Mouse (Mus musculus) telencephalon, adult 2 months (tissue): ENCODE data around the gene Ndufaf2.
A peak's percentile ranks its signal among the peaks of the same experiment; 100 is the strongest.

Experiments used
- DNase-seq: peaks from one replicate; pipeline ENCODE4 v3.0.0-alpha.2; 2011; ENCODE audit warnings: low read depth, low spot score

The Ndufaf2 gene

GRCm38 (mm10) chr13:108086036-108086435 lies 72.4 kb downstream of the Ndufaf2 start:
- DNase-seq: peak; percentile 21

DNA sequence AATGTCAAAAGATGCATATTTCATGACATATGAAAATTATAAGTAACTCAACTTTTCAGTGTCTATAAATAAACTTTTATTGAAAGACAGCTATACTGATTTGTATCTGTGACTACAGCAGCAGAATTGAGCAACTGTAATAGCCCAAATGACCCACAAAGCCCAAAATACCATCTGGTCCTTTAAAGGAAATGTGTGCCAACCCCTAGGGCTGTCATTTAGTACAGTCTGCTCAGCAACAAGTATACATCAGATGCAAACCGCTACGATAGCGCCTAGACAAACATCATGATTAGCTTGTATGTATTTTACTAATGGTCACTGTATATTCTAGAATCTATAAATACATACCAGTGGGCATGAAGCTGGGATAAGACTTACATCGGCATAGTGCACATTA lies 74.3 kb downstream of the Ndufaf2 start:
- no peak for DNase-seq

GRCm38 (mm10) chr13:108077901-108078300 lies 80.5 kb downstream of the Ndufaf2 start:
- no peak for DNase-seq

GRCm38 (mm10) chr13:108077476-108077875 lies 80.9 kb downstream of the Ndufaf2 start:
- DNase-seq: no peak

DNA sequence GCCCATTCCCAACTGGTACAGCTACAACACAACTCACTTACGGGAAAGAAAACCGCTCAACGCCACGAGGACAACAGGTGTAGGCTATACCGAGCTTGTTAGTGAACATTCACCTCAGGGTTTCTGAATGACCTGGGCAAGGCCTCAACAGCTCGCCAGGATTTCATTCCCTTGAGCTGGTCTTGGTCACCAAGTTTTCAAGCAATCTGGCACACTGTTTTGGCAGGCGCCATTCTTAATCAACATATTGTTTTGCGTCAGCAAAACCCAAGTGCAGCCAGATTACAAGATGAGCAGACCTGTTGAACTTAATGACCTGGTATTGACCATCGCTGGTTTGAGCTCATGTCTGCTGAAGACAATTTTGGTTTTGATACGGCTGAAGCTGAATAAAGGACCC lies 88.3 kb downstream of the Ndufaf2 start:
- DNase-seq: no peak

DNA sequence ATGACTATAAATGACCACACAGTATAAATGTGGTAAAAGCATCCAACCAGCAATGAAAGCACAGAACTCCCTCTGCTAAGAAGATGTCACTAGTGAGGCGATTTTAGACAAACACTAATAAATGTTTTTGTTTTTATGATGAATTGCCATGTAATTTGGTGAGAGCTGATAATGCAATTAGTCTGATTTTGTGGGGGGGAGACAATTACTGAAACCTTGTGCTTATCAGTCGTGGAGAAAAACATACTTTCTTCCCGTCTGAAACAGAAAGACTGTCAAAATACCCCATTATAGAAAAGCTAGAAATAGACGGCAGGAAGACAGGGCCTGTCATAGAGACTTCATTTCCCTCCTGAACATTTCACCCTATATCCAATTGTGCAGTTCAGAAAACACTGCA lies 89.3 kb downstream of the Ndufaf2 start:
- no peak for DNase-seq

GRCm38 (mm10) chr13:108066021-108066420 lies 92.4 kb downstream of the Ndufaf2 start:
- no peak for DNase-seq

GRCm38 (mm10) chr13:108064331-108064730 lies 94.1 kb downstream of the Ndufaf2 start:
- DNase-seq: no peak

GRCm38 (mm10) chr13:108063374-108064134 lies 94.9 kb downstream of the Ndufaf2 start:
- no peak for DNase-seq

GRCm38 (mm10) chr13:108062900-108063299 lies 95.5 kb downstream of the Ndufaf2 start:
- no peak for DNase-seq

DNA sequence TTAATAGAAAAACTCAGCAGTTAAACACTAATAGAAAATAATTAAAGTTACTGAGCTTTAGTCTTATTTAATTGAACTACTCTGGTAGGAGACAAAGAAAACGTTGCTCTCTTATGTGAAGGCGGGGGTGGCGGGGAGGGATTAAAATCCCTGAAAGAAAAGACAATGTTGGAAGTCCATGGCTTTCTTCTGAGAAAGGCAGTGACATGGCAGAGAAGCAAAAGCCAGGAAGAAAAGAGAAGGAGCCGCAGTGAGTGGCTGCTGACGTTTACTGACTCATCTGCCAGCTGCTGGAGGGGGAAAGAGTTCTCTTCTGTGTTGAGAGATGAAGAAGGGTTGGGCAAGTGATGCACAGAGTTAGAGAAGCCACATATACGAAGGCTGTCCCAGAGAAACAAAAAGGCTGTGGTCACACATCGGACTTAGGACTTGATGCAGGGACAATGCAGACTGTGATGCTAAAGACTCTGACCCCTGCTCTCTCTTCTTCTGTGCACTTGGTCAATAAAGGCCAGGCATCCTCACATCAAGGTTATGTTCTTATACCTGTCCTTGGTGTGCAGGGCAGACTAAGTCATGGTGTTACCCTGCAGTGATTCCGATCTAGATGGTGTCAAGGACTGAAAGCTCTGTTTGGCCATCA lies 97.4 kb downstream of the Ndufaf2 start:
- DNase-seq: no peak

DNA sequence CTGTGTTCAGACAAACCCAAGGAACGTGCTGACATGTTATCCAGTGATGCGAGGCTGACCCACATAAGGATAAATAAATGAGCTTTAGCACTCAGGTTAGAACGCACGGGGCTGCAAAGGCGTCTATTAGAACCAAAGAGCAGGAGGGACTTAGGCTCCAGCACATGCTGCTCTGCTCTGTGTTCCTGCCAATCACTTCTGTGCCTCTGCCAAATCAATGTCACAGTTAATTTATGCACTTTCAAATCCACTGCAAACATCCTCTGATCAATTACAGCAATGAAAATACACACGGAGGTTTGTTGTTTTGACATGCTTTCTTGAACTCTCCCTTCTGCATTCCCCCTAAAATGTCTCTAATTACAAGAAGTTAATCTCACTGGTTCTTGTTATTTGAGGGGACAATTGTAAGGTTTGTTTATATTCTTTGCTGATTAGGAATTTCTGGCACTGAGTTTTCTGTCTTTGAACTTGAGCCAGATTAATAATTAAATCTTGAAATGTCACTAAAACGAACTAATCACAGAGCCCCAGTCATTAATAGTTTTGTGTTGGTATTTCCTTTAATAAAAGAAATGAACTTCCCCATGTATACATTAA lies 98.0 kb downstream of the Ndufaf2 start:
- DNase-seq: no peak

DNA sequence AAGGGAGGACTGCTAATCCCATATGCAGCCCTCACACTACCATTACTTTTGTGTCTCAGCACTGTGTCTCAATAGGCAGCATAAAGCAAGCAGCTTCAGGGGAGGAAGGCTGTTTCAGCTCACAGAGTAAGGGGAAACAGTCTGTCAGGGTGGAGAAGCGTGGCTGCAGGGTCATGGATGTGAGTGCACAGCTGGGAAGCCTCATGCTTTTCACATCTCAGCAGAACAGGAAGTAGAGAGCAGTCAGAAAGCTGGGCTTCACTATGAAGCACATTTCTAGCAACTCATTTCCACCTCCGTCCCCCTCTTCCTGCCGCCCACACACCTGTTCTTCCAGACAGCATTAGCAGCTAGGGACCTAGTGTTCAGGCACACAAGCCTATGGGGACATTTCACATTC lies 101.5 kb downstream of the Ndufaf2 start:
- DNase-seq: no peak

DNA sequence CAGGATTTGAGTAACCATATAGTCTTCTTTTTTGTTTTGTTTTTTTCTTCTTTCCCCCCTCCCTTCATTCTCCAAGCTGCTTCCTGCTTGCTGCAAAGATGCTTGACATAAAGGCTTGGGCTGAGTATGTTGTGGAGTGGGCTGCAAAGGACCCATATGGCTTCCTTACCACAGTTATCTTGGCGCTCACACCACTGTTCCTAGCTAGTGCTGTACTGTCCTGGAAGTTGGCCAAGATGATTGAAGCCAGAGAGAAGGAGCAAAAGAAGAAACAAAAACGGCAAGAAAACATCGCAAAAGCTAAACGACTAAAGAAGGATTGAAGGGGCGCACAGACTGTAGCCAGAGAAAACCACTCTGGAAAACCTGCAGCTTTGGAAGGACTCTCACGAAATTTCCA lies 111.1 kb downstream of the Ndufaf2 start:
- DNase-seq: no peak

DNA sequence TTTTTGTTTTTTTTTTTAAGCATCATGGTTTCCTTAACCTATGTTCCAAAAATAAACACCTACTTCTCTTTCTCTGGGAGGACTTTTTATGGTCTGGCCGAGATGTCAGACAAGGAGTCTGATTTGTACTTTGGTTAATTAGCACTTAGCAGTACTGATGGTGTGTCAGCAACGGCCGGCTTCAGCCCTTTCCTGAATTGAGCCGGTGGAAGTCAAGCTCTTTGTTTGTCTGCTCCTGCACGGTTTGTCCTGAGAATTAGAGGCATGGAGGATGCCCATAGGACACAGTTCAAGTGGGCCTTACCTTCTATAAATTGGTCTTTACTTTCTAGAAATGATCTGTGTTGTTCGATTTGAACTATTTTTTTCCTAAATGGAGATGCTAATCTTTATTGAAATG lies 111.5 kb downstream of the Ndufaf2 start:
- no peak for DNase-seq

DNA sequence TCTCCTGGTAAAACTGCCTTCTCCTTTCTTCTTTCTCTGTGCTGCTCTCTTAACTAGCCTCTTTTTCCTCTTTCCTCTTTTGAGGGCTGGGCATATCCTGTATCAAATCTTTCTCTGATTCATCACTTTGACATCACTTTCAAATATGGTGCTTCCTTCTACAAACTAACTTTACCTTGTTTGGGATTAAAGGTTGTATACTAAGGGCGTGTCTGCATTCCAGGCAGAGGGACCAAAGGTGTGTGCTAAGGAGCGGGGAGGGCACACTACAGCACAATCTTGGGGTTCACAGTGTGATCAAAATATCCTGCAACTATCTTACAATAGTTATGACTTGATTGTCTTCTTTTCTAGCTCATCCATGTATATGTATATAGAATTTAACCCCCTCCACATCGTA lies 112.4 kb downstream of the Ndufaf2 start:
- no peak for DNase-seq

GRCm38 (mm10) chr13:108045646-108046045 lies 112.8 kb downstream of the Ndufaf2 start:
- DNase-seq: no peak

DNA sequence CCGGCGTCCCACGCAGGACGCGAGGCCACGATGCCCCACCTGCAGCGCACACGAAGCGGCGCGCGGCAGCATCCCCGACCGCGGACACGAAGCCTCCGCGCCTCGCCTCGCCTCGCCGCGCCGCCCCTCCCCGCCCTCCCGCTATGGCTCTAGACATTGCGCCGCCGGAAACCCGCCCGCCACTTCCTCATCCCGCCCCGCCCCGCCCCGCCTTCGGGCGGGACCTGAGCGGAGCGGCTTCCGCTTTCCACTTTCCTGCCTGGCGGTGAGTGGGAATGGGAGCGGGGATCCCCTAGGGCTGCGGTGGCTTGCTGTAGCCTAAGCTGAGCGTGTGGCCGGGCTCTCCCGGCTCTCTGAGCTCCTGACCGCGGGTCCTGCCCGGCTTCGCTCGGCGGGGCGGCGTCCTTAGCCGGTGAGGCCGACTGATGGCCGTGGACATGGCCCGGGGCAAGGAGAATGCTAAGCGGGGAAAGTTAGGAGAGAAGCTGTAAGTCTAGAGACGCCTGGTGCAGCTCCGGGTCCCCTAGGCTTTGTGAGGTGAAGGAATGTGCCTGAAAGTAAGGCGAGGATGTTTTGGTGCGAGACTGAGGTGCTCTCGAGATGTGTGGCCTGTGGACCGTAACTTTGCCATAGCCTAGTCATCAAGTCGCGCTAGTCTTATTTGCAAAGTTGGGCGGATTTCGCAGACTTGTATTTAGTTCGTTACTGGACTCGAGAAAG lies 114.0 kb downstream of the Ndufaf2 start, which contains the start of gene Smim15:
Gene Smim15 (plus strand): TSS at position 225 of the 720 bp plus-strand sequence.
- no peak for DNase-seq

- no peak for DNase-seq
These were observed 114.8 kb downstream of the Ndufaf2 start for GRCm38 (mm10) chr13:108043431-108044221.

- peak; percentile 73 for DNase-seq
These were observed 117.1 kb downstream of the Ndufaf2 start for GRCm38 (mm10) chr13:108041358-108041757.

DNA sequence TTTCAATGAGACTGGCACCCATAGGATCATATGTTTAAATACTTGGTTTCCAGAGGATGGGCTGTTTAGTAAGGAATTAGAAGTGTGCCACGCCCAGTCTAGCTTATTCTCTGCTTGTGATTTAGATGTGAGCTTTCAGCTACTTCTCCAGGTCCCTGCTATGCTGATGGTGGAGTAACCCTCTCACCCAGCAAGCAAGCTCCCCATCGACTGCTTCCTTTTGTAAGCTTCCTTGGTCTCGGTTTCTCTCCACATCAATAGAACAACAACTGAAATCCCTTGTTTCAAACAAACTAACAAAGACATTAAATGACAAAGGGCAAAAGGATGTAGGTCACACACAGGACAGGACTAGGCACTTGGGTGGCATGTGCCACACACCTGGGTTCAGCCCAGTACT lies 118.0 kb downstream of the Ndufaf2 start:
- no peak for DNase-seq
